Mouse (Mus musculus): Measurements from ENCODE around the gene Tdg.

DNA sequence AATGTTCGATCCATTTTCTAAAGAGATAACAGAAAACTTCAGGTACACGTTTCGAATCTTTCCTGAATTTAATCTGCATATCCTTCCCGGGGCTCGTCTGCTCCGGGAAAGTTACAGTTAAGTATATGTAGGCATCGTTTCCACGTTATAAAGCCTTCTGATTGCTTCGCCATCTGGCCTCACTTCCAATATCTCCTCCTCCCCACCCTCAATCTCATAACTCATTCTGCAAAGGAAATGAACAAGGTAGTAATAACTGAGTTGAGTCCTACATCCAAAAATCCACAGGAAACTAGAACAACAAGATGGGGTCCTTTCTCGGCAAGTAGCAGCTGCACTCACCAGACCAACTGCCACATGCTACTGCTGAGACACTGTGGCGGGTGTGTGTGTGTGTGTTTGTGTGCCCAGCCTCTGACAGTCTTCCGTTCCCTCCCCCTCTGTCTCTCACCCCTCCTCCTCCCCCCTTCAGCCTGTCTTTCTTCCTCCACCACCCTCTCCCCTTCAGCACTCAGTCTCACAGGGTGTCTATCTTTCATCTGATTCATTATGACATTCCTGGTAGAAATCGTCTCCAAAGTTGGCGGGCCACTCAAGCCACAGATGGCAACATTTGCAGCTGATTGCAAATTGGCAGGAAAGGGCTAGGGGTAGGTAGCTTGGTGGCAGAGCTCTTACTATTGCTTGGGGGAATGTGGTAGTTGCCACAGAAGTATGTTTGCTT lies 32.8 kb downstream of the Tdg start:
- TF ChIP-seq POLR2A (IDR thresholded peaks at IDR 0.05; ENCODE audit: control insufficient read depth, low read depth, low read length) (no peak), CTCF (IDR thresholded peaks at IDR 0.05; ENCODE audit: control insufficient read depth, insufficient read depth, insufficient replicate concordance, low read depth, low read length) (no peak)
